Mouse (Mus musculus): ENCODE data around the gene Olfr73.

GRCm38 (mm10) chr2:88037599-88037998 lies at the start of gene Olfr73:
- TF ChIP-seq TAL1 (IDR thresholded peaks at IDR 0.05; ENCODE audit: low read length), result no peak
- TF ChIP-seq GATA1 (IDR thresholded peaks at IDR 0.05; ENCODE audit: low read length), result no peak

All from erythroblast, embryonic 14.5 days (primary cell).